In the genomic region with DNA sequence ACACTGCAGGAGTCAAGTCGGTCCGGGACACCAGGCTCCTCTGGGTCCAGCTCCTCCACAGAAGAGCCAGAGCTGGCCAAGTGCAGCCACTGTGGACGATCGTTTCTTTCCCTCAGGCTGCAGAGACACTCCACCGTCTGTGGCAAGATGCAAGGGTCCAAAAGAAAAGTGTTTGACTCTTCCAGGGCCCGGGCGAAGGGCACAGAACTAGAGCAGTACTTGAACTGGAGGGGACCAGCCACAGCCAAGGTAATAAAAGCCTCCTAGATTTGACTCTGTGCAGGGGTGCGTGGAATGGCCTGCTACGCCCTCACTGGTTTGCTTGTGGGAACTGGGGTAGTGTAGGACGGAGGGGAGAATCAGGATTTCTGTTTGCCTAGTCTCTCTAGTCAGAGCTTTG, we compare ENCODE assay signal across 19 mouse cellular contexts. TPM values are rescaled to one million over a fixed set of nuclear protein-coding genes. Genes with fewer than 3 reads are reported as not detected.
DNase-seq lines count a peak whose midpoint lies in the region; ATAC-seq lines count a peak whose summit lies in the region.
"Had no signal": no experiment of that assay in that cellular context is flagged by ENCODE, and none has a peak within 500 bp of the region (broad histone marks: within the 10 kb centered on the region; RNA-seq: fewer than 3 reads in every experiment).

No protein-coding gene starts in this region.

- H3K27ac ChIP-seq in heart, embryonic 16.5 days (ENCODE audit: low read length), result no peak overlapping the region
- no peak overlapping the region for H3K27ac ChIP-seq in heart, embryonic 10.5 days
- H3K27ac ChIP-seq in intestine, embryonic 14.5 days (ENCODE audit: low read depth), result no peak overlapping the region
- H3K27ac ChIP-seq: embryonic facial prominence, embryonic 15.5 days; limb, embryonic 13.5 days; neural tube, embryonic 13.5 days had no signal

- peak overlapping the region; percentile 8; the same call in 1 of the 2 replicates for H3K4me2 ChIP-seq in heart, embryonic 16.5 days (ENCODE audit: low read depth, low read length)
- H3K4me2 ChIP-seq in intestine, embryonic 14.5 days (ENCODE audit: low read length), result 0 out of 2 replicates have a peak overlapping the region, but pooled peaks have one; percentile 8
- H3K4me2 ChIP-seq: embryonic facial prominence, embryonic 15.5 days; heart, embryonic 12.5 days; neural tube, embryonic 13.5 days had no signal

- H3K4me3 ChIP-seq in heart, embryonic 16.5 days (ENCODE audit: low read length), result no peak overlapping the region
- H3K4me3 ChIP-seq in heart, embryonic 10.5 days, result no peak overlapping the region
- no peak overlapping the region for H3K4me3 ChIP-seq in intestine, embryonic 14.5 days (ENCODE audit: low read depth, low read length)
- H3K4me3 ChIP-seq: embryonic facial prominence, embryonic 15.5 days; heart, embryonic 12.5 days; limb, embryonic 13.5 days; neural tube, embryonic 13.5 days had no signal

- peaks cover 13% of the 10 kb centered on the region for H3K4me1 ChIP-seq in heart, embryonic 16.5 days (ENCODE audit: control insufficient read depth, insufficient read depth, low read length)
- H3K4me1 ChIP-seq in heart, embryonic 10.5 days, result peaks cover 25% of the 10 kb centered on the region
- H3K4me1 ChIP-seq in intestine, embryonic 14.5 days (replicated peaks; ENCODE audit: control insufficient read depth, insufficient read depth, low read length), result peaks cover 11% of the 10 kb centered on the region

- H3K9ac ChIP-seq in heart, embryonic 16.5 days (ENCODE audit: low read length), result no peak overlapping the region
- H3K9ac ChIP-seq in intestine, embryonic 14.5 days (ENCODE audit: low read length), result no peak overlapping the region
- H3K9ac ChIP-seq: embryonic facial prominence, embryonic 15.5 days; heart, embryonic 12.5 days; limb, embryonic 13.5 days; liver, postnatal 0 days; neural tube, embryonic 13.5 days had no signal

- no peak for DNase-seq in heart, embryonic 10.5 days (ENCODE audit: low spot score)
- DNase-seq in intestine, embryonic 14.5 days (ENCODE audit: low spot score), result no peak
- peak; percentile 51 for DNase-seq in kidney, adult 8-10 months
- DNase-seq in kidney, postnatal 25 days, result peak; percentile 52 to 75
- no peak for DNase-seq in Muller cell, postnatal 12 days (ENCODE audit: inconsistent ontology term)
- DNase-seq: cerebellum, postnatal 10 days; embryo, embryonic 11 days; gastrocnemius, postnatal 36 days; layer of hippocampus, adult 9-11 months; liver, postnatal 0 days; right cerebral cortex, postnatal 25 days had no signal

- 74% methylated on average over 10 of the region's 10 CpGs for WGBS in heart, embryonic 16.5 days
- 77% methylated on average over 10 of the region's 10 CpGs for WGBS in heart, embryonic 10.5 days
- 75% methylated on average over 10 of the region's 10 CpGs for WGBS in intestine, embryonic 14.5 days

- ATAC-seq in heart, embryonic 16.5 days (replicated peaks; ENCODE audit: extremely low read depth, insufficient read depth, low FRiP score), result no peak
- ATAC-seq in intestine, embryonic 14.5 days (replicated peaks; ENCODE audit: low FRiP score, low TSS enrichment, low read depth), result no peak
- no peak for ATAC-seq in activated CD4-positive, CD25-positive, alpha-beta regulatory T cell, adult 4 months
- ATAC-seq in erythroid progenitor cell, adult 5-6 weeks (replicated peaks; ENCODE audit: low FRiP score, poor library complexity, severe bottlenecking), result no peak
- ATAC-seq: liver, postnatal 0 days had no signal

- H3K9me3 ChIP-seq in heart, embryonic 16.5 days (replicated peaks; ENCODE audit: control insufficient read depth, low read length), result peaks cover 12% of the 10 kb centered on the region
- H3K9me3 ChIP-seq in heart, embryonic 10.5 days, result 0 out of 2 replicates have a peak, but pooled peaks cover 6% of the 10 kb centered on the region
- H3K9me3 ChIP-seq in intestine, embryonic 14.5 days (ENCODE audit: control insufficient read depth, low read length), result peaks cover 16% of the 10 kb centered on the region
- H3K9me3 ChIP-seq: embryonic facial prominence, embryonic 15.5 days had no signal

- peaks cover 8% of the 10 kb centered on the region for H3K36me3 ChIP-seq in heart, embryonic 16.5 days (ENCODE audit: control insufficient read depth, insufficient read depth)
- H3K36me3 ChIP-seq in heart, embryonic 10.5 days, result 0 out of 2 replicates have a peak, but pooled peaks cover 2% of the 10 kb centered on the region
- no peaks in the 10 kb centered on the region for H3K36me3 ChIP-seq in intestine, embryonic 14.5 days (ENCODE audit: control insufficient read depth, insufficient read depth, low read length)
- H3K36me3 ChIP-seq: embryonic facial prominence, embryonic 15.5 days; heart, embryonic 12.5 days; limb, embryonic 13.5 days; neural tube, embryonic 13.5 days had no signal

- peaks cover 2% of the 10 kb centered on the region; the same call in 1 of the 2 replicates for H3K27me3 ChIP-seq in heart, embryonic 16.5 days (ENCODE audit: control insufficient read depth, insufficient read depth, low read length)
- peaks cover 18% of the 10 kb centered on the region; the same call in 1 of the 2 replicates for H3K27me3 ChIP-seq in heart, embryonic 10.5 days (ENCODE audit: insufficient read depth, poor library complexity, severe bottlenecking)
- H3K27me3 ChIP-seq in intestine, embryonic 14.5 days (replicated peaks; ENCODE audit: control insufficient read depth, insufficient read depth, low read length), result no peaks in the 10 kb centered on the region

RNA-seq across cellular contexts. Expression of a gene that starts 2.2 kb away (rescaled TPM):
- polyA plus RNA-seq in heart, embryonic 16.5 days (2015; fragmentation: Nextera tagmentation; extraction: Ambion mirVana), result 2.1 and 2.2 TPM in 2 replicates
- 0.82 and 0.85 TPM in 2 replicates for polyA plus RNA-seq in heart, embryonic 10.5 days (2016; fragmentation: Nextera tagmentation; extraction: Ambion mirVana)
- polyA plus RNA-seq in intestine, embryonic 14.5 days (2014; fragmentation: Nextera tagmentation; extraction: Ambion mirVana), result 2.1 and 2.5 TPM in 2 replicates
- under 1 TPM; 0.21 to 0.27 TPM for polyA plus RNA-seq in activated CD4-positive, CD25-positive, alpha-beta regulatory T cell, adult 4 months (2017; shearing (Covaris generic))
- total RNA-seq in erythroid progenitor cell, adult 5-6 weeks (2015; ENCODE audit: low replicate concordance), result not detected in 2 replicates
- total RNA-seq in erythroid progenitor cell, adult 5-6 weeks (2017; ENCODE audit: low replicate concordance), result not detected in 2 replicates
- total RNA-seq: monocyte, adult 5-6 weeks had no signal

RNA-seq across cellular contexts. Expression of a gene that starts 2.4 kb away (rescaled TPM):
- 63.2 and 71.1 TPM in 2 replicates for polyA plus RNA-seq in heart, embryonic 16.5 days (2015; fragmentation: Nextera tagmentation; extraction: Ambion mirVana)
- polyA plus RNA-seq in heart, embryonic 10.5 days (2016; fragmentation: Nextera tagmentation; extraction: Ambion mirVana), result 65.3 and 75.4 TPM in 2 replicates
- polyA plus RNA-seq in intestine, embryonic 14.5 days (2014; fragmentation: Nextera tagmentation; extraction: Ambion mirVana), result 52.7 and 53.5 TPM in 2 replicates
- polyA plus RNA-seq in activated CD4-positive, CD25-positive, alpha-beta regulatory T cell, adult 4 months (2017; shearing (Covaris generic)), result 10 to 100 TPM; 47.4 to 52.5 TPM
- 14.4 and 36.5 TPM in 2 replicates for total RNA-seq in erythroid progenitor cell, adult 5-6 weeks (2015; ENCODE audit: low replicate concordance)
- 13.9 TPM in 2 replicates for total RNA-seq in erythroid progenitor cell, adult 5-6 weeks (2017; ENCODE audit: low replicate concordance)

RNA-seq across cellular contexts. Expression of a gene that starts 20.2 kb away (rescaled TPM):
- 6.4 and 7.4 TPM in 2 replicates for polyA plus RNA-seq in heart, embryonic 16.5 days (2015; fragmentation: Nextera tagmentation; extraction: Ambion mirVana)
- polyA plus RNA-seq in heart, embryonic 10.5 days (2016; fragmentation: Nextera tagmentation; extraction: Ambion mirVana), result 6.8 and 7.0 TPM in 2 replicates
- polyA plus RNA-seq in intestine, embryonic 14.5 days (2014; fragmentation: Nextera tagmentation; extraction: Ambion mirVana), result 8.6 and 9.3 TPM in 2 replicates
- polyA plus RNA-seq in activated CD4-positive, CD25-positive, alpha-beta regulatory T cell, adult 4 months (2017; shearing (Covaris generic)), result 10 to 100 TPM in 1 of 2 experiments, 1 to 10 TPM in 1; 10.0 to 10.4 TPM
- total RNA-seq in erythroid progenitor cell, adult 5-6 weeks (2015; ENCODE audit: low replicate concordance), result 0.42 and 2.9 TPM in 2 replicates
- total RNA-seq in erythroid progenitor cell, adult 5-6 weeks (2017; ENCODE audit: low replicate concordance), result 0.15 and 4.0 TPM in 2 replicates

RNA-seq across cellular contexts. Expression of a gene that starts 48.5 kb away (rescaled TPM):
- 19.0 and 20.6 TPM in 2 replicates for polyA plus RNA-seq in heart, embryonic 16.5 days (2015; fragmentation: Nextera tagmentation; extraction: Ambion mirVana)
- 24.3 and 24.6 TPM in 2 replicates for polyA plus RNA-seq in heart, embryonic 10.5 days (2016; fragmentation: Nextera tagmentation; extraction: Ambion mirVana)
- 16.5 and 17.2 TPM in 2 replicates for polyA plus RNA-seq in intestine, embryonic 14.5 days (2014; fragmentation: Nextera tagmentation; extraction: Ambion mirVana)
- 10 to 100 TPM; 12.2 to 12.4 TPM for polyA plus RNA-seq in activated CD4-positive, CD25-positive, alpha-beta regulatory T cell, adult 4 months (2017; shearing (Covaris generic))
- total RNA-seq in erythroid progenitor cell, adult 5-6 weeks (2015; ENCODE audit: low replicate concordance), result 9.0 and 17.2 TPM in 2 replicates
- 7.9 and 15.5 TPM in 2 replicates for total RNA-seq in erythroid progenitor cell, adult 5-6 weeks (2017; ENCODE audit: low replicate concordance)

Comparison
In these comparisons a context has a peak if more than half of its experiments do, and no peak if none do; other contexts are left out.
1. DNase-seq: peak in kidney, adult 8-10 months (2 of 2) and kidney, postnatal 25 days (2 of 2); none in heart, embryonic 10.5 days (single experiment), intestine, embryonic 14.5 days (single experiment) and Muller cell, postnatal 12 days (single experiment).